Mouse (Mus musculus): ENCODE measurements around the gene Plekha7. TPM values are rescaled to one million over a fixed set of nuclear protein-coding genes. Genes with fewer than 3 reads are reported as not detected.

Plekha7 gene
- polyA plus RNA-seq, 1 experiment from 2014 or later, result 3.4 TPM

DNA sequence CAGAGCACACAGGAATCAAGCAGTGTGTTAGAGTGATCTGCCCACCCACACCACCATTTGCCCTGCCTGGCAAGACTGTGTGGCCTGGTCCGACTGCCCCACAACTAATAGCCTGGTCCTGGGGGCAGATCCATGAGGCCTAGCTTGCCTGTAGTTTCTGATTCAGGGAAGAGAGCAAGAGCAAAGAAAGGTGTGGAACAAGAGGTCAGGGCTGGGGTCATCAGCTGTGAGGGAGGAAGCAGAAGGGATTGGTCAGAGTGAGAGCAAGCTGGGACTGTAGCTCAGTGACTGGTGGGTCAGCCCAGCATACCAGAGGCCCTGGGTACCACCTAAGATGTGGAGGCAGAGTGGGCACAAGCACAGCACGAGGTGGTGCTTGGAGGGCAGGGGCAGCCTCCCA is 181.1 kb downstream of the Plekha7 start:
- no peak for ATAC-seq (ENCODE audit: insufficient read depth)
- Histone ChIP-seq H3K4me2 (no peak overlapping the region), H3K4me1 (replicated peaks) (no peaks in the 10 kb centered on the region), H3K4me3 (replicated peaks) (no peak overlapping the region), H3K9me3 (replicated peaks) (no peaks in the 10 kb centered on the region), H3K9ac (no peak overlapping the region), H3K27ac (replicated peaks) (no peak overlapping the region), H3K27me3 (no peaks in the 10 kb centered on the region), H3K36me3 (replicated peaks) (no peaks in the 10 kb centered on the region)
- 58% methylated on average over 2 of the region's 2 CpGs for WGBS (ENCODE audit: insufficient replicate concordance)

DNA sequence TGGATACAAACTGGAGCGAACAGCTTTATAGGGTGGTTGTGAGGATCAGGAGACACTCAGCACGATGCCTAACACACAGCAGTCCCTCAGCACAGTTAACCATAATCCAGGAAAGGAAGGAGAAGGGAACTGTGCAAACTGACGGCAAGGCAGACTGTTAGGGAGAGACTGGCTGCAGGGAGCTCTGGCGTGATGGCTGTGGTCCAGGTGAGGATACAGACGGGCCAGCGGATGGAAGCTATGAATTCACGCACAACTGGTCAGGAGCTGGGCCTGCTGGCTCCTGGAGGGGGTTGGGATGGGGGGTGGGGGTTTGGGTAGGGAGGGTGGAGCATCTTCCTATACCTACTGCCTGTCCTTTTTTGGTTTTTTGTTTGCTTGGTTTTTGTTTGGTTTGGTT is 182.5 kb downstream of the Plekha7 start:
- no peak overlapping the region for H3K4me3 ChIP-seq (replicated peaks)
- H3K36me3 ChIP-seq (replicated peaks), result no peaks in the 10 kb centered on the region
- H3K9me3 ChIP-seq (replicated peaks), result no peaks in the 10 kb centered on the region
- H3K27ac ChIP-seq (replicated peaks), result no peak overlapping the region
- no peak overlapping the region for H3K4me2 ChIP-seq
- no peak for ATAC-seq (ENCODE audit: insufficient read depth)
- no peaks in the 10 kb centered on the region for H3K27me3 ChIP-seq
- no peak overlapping the region for H3K9ac ChIP-seq
- no peaks in the 10 kb centered on the region for H3K4me1 ChIP-seq (replicated peaks)
- 74% methylated on average over 7 of the region's 7 CpGs for WGBS (ENCODE audit: insufficient replicate concordance)

DNA sequence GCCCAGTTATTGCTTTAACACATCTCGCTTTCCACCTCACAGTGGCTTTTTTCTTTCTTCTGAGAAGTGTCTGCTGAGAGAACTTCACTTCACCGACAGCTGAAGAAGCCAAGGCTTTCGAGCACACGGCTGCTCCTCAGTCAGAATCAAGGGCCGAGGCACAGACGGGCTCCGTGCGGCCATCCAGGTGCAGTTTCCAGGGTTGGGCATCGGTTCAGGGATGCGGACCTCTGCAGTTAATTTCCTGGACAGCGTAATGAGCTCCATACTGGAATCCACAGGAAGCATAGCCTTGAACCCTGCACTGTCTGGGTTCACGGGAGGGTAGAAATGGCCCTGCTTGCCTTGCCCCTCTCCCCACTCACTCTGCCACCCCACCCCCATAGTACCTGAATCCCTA is 184.1 kb downstream of the Plekha7 start:
- H3K4me3 ChIP-seq (replicated peaks), result no peak overlapping the region
- H3K27me3 ChIP-seq, result no peaks in the 10 kb centered on the region
- no peaks in the 10 kb centered on the region for H3K36me3 ChIP-seq (replicated peaks)
- no peak overlapping the region for H3K4me2 ChIP-seq
- H3K4me1 ChIP-seq (replicated peaks), result no peaks in the 10 kb centered on the region
- H3K9ac ChIP-seq, result no peak overlapping the region
- ATAC-seq (ENCODE audit: insufficient read depth), result no peak
- H3K27ac ChIP-seq (replicated peaks), result no peak overlapping the region
- H3K9me3 ChIP-seq (replicated peaks), result no peaks in the 10 kb centered on the region
- 73% methylated on average over 12 of the region's 12 CpGs for WGBS (ENCODE audit: insufficient replicate concordance)

DNA sequence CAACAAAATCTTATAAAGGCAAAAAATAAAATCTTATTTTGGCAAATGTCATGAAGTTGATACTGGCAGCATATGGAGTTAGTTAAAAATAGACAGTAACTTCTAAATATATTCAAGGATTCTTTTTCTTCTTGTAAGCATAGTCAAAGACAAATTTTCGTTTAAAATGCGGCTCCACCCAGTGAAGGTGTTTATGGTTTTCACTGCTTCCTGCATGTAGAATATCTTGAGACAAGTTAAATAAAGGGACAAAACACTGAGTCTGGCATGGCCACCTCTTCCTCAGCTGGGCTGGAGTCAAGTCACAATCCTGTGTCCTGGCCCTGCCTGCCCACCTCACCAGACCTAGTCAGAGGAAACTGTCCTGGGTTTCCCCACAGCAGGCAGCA is 184.6 kb downstream of the Plekha7 start:
- ATAC-seq (ENCODE audit: insufficient read depth), result no peak
- 64% methylated on average over 2 of the region's 2 CpGs for WGBS (ENCODE audit: insufficient replicate concordance)

DNA sequence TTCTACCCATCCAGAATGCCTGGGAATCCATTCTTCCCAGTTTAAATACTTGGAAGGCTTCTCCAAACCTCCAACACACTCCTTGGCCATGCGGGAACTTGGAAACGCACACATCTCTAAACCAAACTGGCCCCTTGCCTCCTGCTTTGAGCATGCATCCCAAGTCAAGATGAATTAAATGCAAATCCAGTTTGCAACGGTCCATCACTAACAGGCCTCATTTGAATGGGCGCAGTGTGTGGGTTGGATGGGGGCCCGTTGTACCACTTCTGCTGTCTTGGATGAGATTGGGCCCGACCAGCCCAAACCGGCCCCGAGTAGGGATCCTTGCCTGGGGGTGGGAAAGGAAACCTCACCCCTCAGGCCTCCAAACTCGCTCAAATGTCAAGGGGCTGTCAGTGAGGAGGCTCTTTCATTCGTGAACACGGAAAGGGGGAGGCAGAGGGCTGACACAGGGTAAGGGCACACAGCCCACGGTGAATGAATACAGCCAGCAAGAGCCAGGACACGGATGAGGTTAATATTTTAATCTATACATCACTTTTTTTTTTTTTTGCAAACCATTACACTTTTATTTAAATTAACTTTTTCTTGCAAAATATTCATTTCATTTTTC is 185.1 kb downstream of the Plekha7 start:
- Histone ChIP-seq H3K27me3 (no peaks in the 10 kb centered on the region), H3K4me2 (no peak overlapping the region), H3K27ac (replicated peaks) (no peak overlapping the region), H3K9ac (no peak overlapping the region), H3K9me3 (replicated peaks) (no peaks in the 10 kb centered on the region), H3K36me3 (replicated peaks) (no peaks in the 10 kb centered on the region), H3K4me3 (replicated peaks) (no peak overlapping the region), H3K4me1 (replicated peaks) (no peaks in the 10 kb centered on the region)
- no peak for ATAC-seq (ENCODE audit: insufficient read depth)
- WGBS (ENCODE audit: insufficient replicate concordance), result 64% methylated on average over 13 of the region's 13 CpGs

More for the DNA sequence above, 184.6 kb downstream of the Plekha7 start:
- H3K27ac ChIP-seq (replicated peaks), result no peak overlapping the region
- H3K9ac ChIP-seq, result no peak overlapping the region
- no peak overlapping the region for H3K4me3 ChIP-seq (replicated peaks)
- H3K4me1 ChIP-seq (replicated peaks), result no peaks in the 10 kb centered on the region
- H3K4me2 ChIP-seq, result no peak overlapping the region
- H3K36me3 ChIP-seq (replicated peaks), result no peaks in the 10 kb centered on the region
- no peaks in the 10 kb centered on the region for H3K27me3 ChIP-seq
- H3K9me3 ChIP-seq (replicated peaks), result no peaks in the 10 kb centered on the region

- Histone ChIP-seq H3K27ac (replicated peaks) (no peak overlapping the region), H3K36me3 (replicated peaks) (no peaks in the 10 kb centered on the region), H3K4me2 (no peak overlapping the region), H3K27me3 (no peaks in the 10 kb centered on the region), H3K9me3 (replicated peaks) (no peaks in the 10 kb centered on the region), H3K4me3 (replicated peaks) (no peak overlapping the region), H3K9ac (no peak overlapping the region), H3K4me1 (replicated peaks) (no peaks in the 10 kb centered on the region)
- 61% methylated on average over 11 of the region's 11 CpGs for WGBS (ENCODE audit: insufficient replicate concordance)
- no peak for ATAC-seq (ENCODE audit: insufficient read depth)
These were observed 187.0 kb downstream of the Plekha7 start for GRCm38 (mm10) chr7:116121202-116121601.

GRCm38 (mm10) chr7:116120737-116121136 is 187.4 kb downstream of the Plekha7 start:
- no peak for ATAC-seq (ENCODE audit: insufficient read depth)
- no peak overlapping the region for H3K4me2 ChIP-seq
- no peaks in the 10 kb centered on the region for H3K4me1 ChIP-seq (replicated peaks)
- no peaks in the 10 kb centered on the region for H3K36me3 ChIP-seq (replicated peaks)
- H3K27me3 ChIP-seq, result no peaks in the 10 kb centered on the region
- H3K9ac ChIP-seq, result no peak overlapping the region
- WGBS (ENCODE audit: insufficient replicate concordance), result 59% methylated on average over 4 of the region's 4 CpGs
- H3K4me3 ChIP-seq (replicated peaks), result no peak overlapping the region
- H3K27ac ChIP-seq (replicated peaks), result no peak overlapping the region
- H3K9me3 ChIP-seq (replicated peaks), result no peaks in the 10 kb centered on the region

DNA sequence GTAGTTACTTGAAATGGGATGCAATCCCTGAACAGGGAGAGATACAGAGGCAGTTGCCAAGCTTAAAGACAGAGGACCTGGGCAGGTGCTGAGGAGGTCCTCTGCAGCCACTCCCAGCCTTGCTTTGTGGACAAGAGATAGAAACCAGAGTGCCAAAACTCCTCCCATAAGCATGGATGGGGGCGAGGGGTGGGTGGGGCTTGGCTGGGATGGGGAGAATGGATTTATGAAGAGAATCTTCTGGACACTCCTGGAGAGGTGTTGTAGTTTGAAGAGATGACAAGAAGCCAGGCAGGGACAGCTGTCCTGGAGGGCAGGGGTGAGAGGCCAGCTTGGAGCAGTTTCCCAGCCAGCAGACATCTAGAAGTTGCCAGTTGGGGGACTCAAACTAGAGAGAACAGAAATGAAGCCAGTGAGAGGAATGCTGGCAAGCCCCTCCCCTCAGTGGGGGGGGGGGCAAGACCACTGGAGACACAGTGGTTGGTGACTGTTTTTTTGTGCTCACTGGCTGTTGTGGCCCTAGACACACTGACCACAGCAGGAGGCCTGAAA is 188.8 kb downstream of the Plekha7 start:
- Histone ChIP-seq H3K36me3 (replicated peaks) (no peaks in the 10 kb centered on the region), H3K27me3 (no peaks in the 10 kb centered on the region), H3K9me3 (replicated peaks) (no peaks in the 10 kb centered on the region), H3K27ac (replicated peaks) (no peak overlapping the region), H3K4me3 (replicated peaks) (no peak overlapping the region), H3K4me2 (no peak overlapping the region), H3K4me1 (replicated peaks) (no peaks in the 10 kb centered on the region), H3K9ac (no peak overlapping the region)
- WGBS (ENCODE audit: insufficient replicate concordance), result 74% methylated on average over 1 of the region's 1 CpGs
- no peak for ATAC-seq (ENCODE audit: insufficient read depth)

GRCm38 (mm10) chr7:116115991-116116390 is 192.2 kb downstream of the Plekha7 start:
- Histone ChIP-seq H3K4me3 (replicated peaks) (no peak overlapping the region), H3K4me1 (replicated peaks) (no peaks in the 10 kb centered on the region), H3K36me3 (replicated peaks) (no peaks in the 10 kb centered on the region), H3K27ac (replicated peaks) (no peak overlapping the region), H3K27me3 (no peaks in the 10 kb centered on the region), H3K9ac (no peak overlapping the region), H3K9me3 (replicated peaks) (no peaks in the 10 kb centered on the region), H3K4me2 (no peak overlapping the region)
- no peak for ATAC-seq (ENCODE audit: insufficient read depth)
- 64% methylated on average over 2 of the region's 2 CpGs for WGBS (ENCODE audit: insufficient replicate concordance)

- Histone ChIP-seq H3K27me3 (no peaks in the 10 kb centered on the region), H3K4me1 (replicated peaks) (no peaks in the 10 kb centered on the region), H3K36me3 (replicated peaks) (no peaks in the 10 kb centered on the region), H3K9ac (no peak overlapping the region), H3K4me2 (no peak overlapping the region), H3K27ac (replicated peaks) (no peak overlapping the region), H3K9me3 (replicated peaks) (no peaks in the 10 kb centered on the region), H3K4me3 (replicated peaks) (no peak overlapping the region)
- 63% methylated on average over 12 of the region's 12 CpGs for WGBS (ENCODE audit: insufficient replicate concordance)
- ATAC-seq (ENCODE audit: insufficient read depth), result no peak
These were observed 192.8 kb downstream of the Plekha7 start for GRCm38 (mm10) chr7:116115216-116115930.

- H3K4me1 ChIP-seq (replicated peaks), result no peaks in the 10 kb centered on the region
- no peaks in the 10 kb centered on the region for H3K27me3 ChIP-seq
- 71% methylated on average over 6 of the region's 6 CpGs for WGBS (ENCODE audit: insufficient replicate concordance)
- H3K4me2 ChIP-seq, result no peak overlapping the region
- H3K4me3 ChIP-seq (replicated peaks), result no peak overlapping the region
- no peak overlapping the region for H3K9ac ChIP-seq
- no peaks in the 10 kb centered on the region for H3K9me3 ChIP-seq (replicated peaks)
- no peak overlapping the region for H3K27ac ChIP-seq (replicated peaks)
- no peak for ATAC-seq (ENCODE audit: insufficient read depth)
- H3K36me3 ChIP-seq (replicated peaks), result 0 out of 2 replicates have a peak, but pooled peaks cover 4% of the 10 kb centered on the region
These were observed 196.6 kb downstream of the Plekha7 start for GRCm38 (mm10) chr7:116111546-116111945.

Data from liver, embryonic 15.5 days (tissue).